Mouse (Mus musculus) E14TG2a.4 (cell line): Measurements from ENCODE around the gene Arl4c.

Experiments used
- CTCF ChIP-seq: conservative IDR thresholded peaks from 2 replicates; pipeline ENCODE4 v1.5.1; 2014; ENCODE audit warnings: low read length
- POU5F1 ChIP-seq: IDR thresholded peaks from 2 replicates; pipeline ENCODE4 v1.6.1; 2014; ENCODE audit warnings: low read length, borderline replicate concordance

DNA sequence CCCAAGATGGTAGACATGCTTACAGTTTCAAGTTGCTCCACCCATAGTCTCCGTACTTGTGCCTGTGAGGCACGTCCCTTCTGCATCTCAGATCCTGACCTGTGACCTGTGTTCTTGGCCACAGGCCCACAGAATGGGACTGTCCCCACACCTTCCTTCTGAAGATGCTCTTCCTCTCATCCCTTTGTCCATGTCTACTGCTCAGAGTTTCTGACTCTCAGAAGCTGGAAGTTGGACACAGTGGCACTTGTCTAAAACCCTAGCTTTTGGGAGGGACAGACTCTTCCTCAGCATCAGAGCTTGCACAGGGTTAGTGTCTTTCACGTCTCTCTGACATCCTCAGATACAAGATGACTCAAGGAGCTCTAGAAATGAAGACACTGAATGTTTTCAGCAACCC lies 6.2 kb upstream of the Arl4c start:
- TF ChIP-seq CTCF (no peak), POU5F1 (no peak)
